ENCODE assay signal across 25 mouse cellular contexts in the genomic region with DNA sequence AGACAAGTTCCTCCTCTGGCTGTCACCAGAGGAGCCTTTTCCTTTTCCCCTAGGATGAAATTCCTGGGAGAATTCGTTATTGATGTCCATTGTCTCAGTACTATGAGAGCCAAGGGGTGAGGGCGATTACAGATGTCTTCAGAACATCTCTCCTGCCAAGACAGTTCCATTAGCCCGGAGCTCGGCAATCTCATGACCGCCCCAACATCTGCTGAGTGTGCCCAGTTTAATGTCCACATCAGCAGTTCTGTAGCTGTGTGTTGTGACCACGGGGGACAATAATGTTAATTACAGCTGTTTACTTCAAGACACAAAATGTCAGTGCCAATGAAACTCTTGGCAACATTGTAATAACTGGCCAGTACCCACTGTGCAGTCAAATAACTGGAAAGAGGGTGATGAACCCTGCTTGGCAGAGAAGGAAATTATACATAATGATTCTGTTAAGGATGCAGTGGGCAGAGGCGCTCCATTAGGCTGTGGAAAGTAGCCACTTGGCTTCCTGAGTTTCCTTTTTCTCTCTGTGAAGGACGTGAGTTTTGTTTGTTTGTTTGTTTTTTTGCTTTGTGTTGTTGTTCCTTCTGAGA. TPM values are rescaled to one million over a fixed set of nuclear protein-coding genes. Genes with fewer than 3 reads are reported as not detected.
"Had no signal": no experiment of that assay in that cellular context is flagged by ENCODE, and none has a peak within 500 bp of the region (broad histone marks: within the 10 kb centered on the region; RNA-seq: fewer than 3 reads in every experiment).

No protein-coding gene starts in this region.

- H3K4me3 ChIP-seq: gastrocnemius, adult 2 months; heart, embryonic 10.5 days; heart, embryonic 12.5 days; hindbrain, embryonic 13.5 days; intestine, embryonic 15.5 days; layer of hippocampus, adult 2 months; left cerebral cortex, adult 2 months; limb, embryonic 10.5 days; limb, embryonic 12.5 days; liver, embryonic 13.5 days had no signal

- H3K4me1 ChIP-seq: hindbrain, embryonic 13.5 days; intestine, embryonic 15.5 days; liver, embryonic 13.5 days had no signal

- H3K36me3 ChIP-seq: heart, embryonic 10.5 days; heart, embryonic 12.5 days; hindbrain, embryonic 13.5 days; intestine, embryonic 15.5 days; limb, embryonic 10.5 days; limb, embryonic 12.5 days; liver, embryonic 13.5 days had no signal

- H3K27me3 ChIP-seq: heart, embryonic 12.5 days; hindbrain, embryonic 13.5 days; intestine, embryonic 15.5 days; limb, embryonic 12.5 days; liver, embryonic 13.5 days had no signal

- H3K9ac ChIP-seq: heart, embryonic 12.5 days; hindbrain, embryonic 13.5 days; intestine, embryonic 15.5 days; limb, embryonic 12.5 days; liver, embryonic 13.5 days had no signal

- ATAC-seq: inflammation-experienced regulatory T-cells, adult 6 months; intestine, embryonic 15.5 days; intestine, postnatal 0 days had no signal

- DNase-seq: gastrocnemius, adult 2 months; gastrocnemius, postnatal 10 days; gastrocnemius, postnatal 25 days; heart, adult 18-20 months; heart, postnatal 10 days; heart, postnatal 4 days; kidney, adult 18-20 months; kidney, adult 8-10 months; kidney, postnatal 10 days; kidney, postnatal 25 days; kidney, postnatal 4 days; liver; liver, embryonic 13.5 days had no signal

- H3K4me2 ChIP-seq: heart, embryonic 12.5 days; hindbrain, embryonic 13.5 days; intestine, embryonic 15.5 days; limb, embryonic 12.5 days; liver, embryonic 11.5 days; liver, embryonic 13.5 days had no signal

- H3K9me3 ChIP-seq: heart, embryonic 10.5 days; heart, embryonic 12.5 days; hindbrain, embryonic 13.5 days; intestine, embryonic 15.5 days; limb, embryonic 10.5 days; limb, embryonic 12.5 days; liver, embryonic 13.5 days had no signal

- H3K27ac ChIP-seq: gastrocnemius, adult 2 months; heart, embryonic 10.5 days; hindbrain, embryonic 13.5 days; intestine, embryonic 15.5 days; layer of hippocampus, adult 2 months; left cerebral cortex, adult 2 months; limb, embryonic 10.5 days; limb, embryonic 12.5 days; liver, embryonic 13.5 days had no signal

RNA-seq across cellular contexts. Expression of a gene that starts 22.5 kb away (rescaled TPM):
- total RNA-seq: granulocyte monocyte progenitor cell, adult 5-6 weeks had no signal
